Mouse (Mus musculus): Measurements from ENCODE around the gene Prn.

GRCm38 (mm10) chr2:131987950-131988349 lies 78.2 kb downstream of the Prn start:
- no peak for TF ChIP-seq CTCF (IDR thresholded peaks at IDR 0.05; ENCODE audit: extremely low read depth, insufficient read depth, low read length)
- no peak for TF ChIP-seq POLR2A (IDR thresholded peaks at IDR 0.05; ENCODE audit: extremely low read depth, insufficient read depth, low read length)
